Mouse (Mus musculus) kidney, postnatal 36 days (tissue): ENCODE measurements around the gene Tmem269.

Experiments used
- DNase-seq, 2 experiments: peaks; one replicate each; pipeline ENCODE4 v3.0.0; 2021 to 2022; ENCODE audit warnings: mixed read lengths in 2 of 2

The Tmem269 gene

GRCm38 (mm10) chr4:119218169-119218568, at the start of gene Tmem269:
Gene Tmem269, minus strand, starts transcription at chr4:119218217.
- no peak for DNase-seq

GRCm38 (mm10) chr4:119266606-119267005, 48.6 kb upstream of the Tmem269 start:
- DNase-seq, result no peak

GRCm38 (mm10) chr4:119263459-119263858, 45.4 kb upstream of the Tmem269 start:
- DNase-seq, result no peak

DNA sequence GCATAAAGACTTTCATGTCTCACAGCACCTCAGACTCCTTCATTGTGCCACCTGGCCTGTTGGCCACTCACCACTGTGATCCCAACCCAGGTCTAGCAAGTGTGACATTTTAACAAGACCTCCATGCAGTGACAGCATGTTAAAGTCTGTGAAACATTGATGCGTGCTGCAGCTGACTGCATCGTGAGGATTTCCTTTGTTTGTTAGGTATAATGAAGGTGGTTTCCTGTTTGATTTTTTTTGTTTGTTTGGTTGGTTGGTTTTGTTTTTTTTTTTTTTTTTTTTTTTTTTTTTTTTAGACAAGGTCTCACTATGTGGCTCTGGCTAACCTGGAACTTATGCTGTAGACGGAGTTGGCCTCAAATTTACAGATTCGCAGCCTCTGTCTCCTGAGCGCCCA, 44.5 kb upstream of the Tmem269 start:
- no peak for DNase-seq

- DNase-seq, result no peak
These were observed 43.2 kb upstream of the Tmem269 start for GRCm38 (mm10) chr4:119261087-119261713.

- peak in 1 of 2 experiments; percentile 35 for DNase-seq
These were observed 41.6 kb upstream of the Tmem269 start for GRCm38 (mm10) chr4:119259344-119260254.

GRCm38 (mm10) chr4:119257083-119257482, 39.1 kb upstream of the Tmem269 start:
- peak in 1 of 2 experiments; percentile 52 for DNase-seq

- DNase-seq, result peak in 1 of 2 experiments; percentile 34
These were observed 37.3 kb upstream of the Tmem269 start, which contains the start of gene Cldn19 for GRCm38 (mm10) chr4:119255351-119255750. Gene Cldn19, plus strand, starts transcription at chr4:119255414.

- peak; percentile 58 to 63 for DNase-seq
These were observed 36.1 kb upstream of the Tmem269 start for GRCm38 (mm10) chr4:119254012-119254618.

- no peak for DNase-seq
These were observed 34.2 kb upstream of the Tmem269 start for GRCm38 (mm10) chr4:119252025-119252808.

DNA sequence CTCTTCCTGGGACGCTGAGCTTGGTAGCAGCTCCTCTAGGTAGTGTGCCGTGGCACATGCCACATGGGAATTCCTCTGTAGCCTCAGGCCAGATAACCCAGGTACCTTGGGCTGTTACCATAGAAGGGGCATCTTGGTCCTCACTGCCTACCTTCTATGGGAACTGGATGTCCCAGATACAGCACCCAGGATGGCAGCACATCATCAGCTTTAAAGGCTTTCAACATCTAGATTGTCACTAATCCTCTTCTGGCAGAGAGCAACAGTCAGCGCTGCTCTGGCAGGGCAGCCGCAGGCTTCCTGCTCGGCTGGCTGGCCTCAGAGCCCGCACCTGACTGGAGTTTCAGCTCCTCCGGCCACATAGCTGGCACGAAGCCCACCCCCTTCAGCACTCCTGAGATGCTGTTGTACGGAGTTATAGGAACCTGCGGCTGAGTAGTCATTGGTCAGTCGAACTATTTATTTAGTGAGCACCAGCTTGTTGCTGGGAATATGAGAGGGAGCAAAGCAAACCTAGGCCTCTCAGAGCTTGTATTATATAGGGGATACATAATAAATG, 30.5 kb upstream of the Tmem269 start:
- DNase-seq, result peak in 1 of 2 experiments; percentile 60

GRCm38 (mm10) chr4:119247462-119248235, 29.6 kb upstream of the Tmem269 start:
- DNase-seq, result peak; percentile 80 to 94

- no peak for DNase-seq
These were observed 28.7 kb upstream of the Tmem269 start for GRCm38 (mm10) chr4:119246688-119247225.

- no peak for DNase-seq
These were observed 27.9 kb upstream of the Tmem269 start for GRCm38 (mm10) chr4:119245961-119246360.

GRCm38 (mm10) chr4:119245556-119245955, 27.5 kb upstream of the Tmem269 start:
- DNase-seq, result peak in 1 of 2 experiments; percentile 56

- DNase-seq, result no peak
These were observed 26.6 kb upstream of the Tmem269 start for GRCm38 (mm10) chr4:119244468-119245240.

- peak in 1 of 2 experiments; percentile 51 for DNase-seq
These were observed 24.6 kb upstream of the Tmem269 start for GRCm38 (mm10) chr4:119242571-119242970.

- DNase-seq, result peak in 1 of 2 experiments; percentile 72
These were observed 23.6 kb upstream of the Tmem269 start for GRCm38 (mm10) chr4:119241664-119242063.

- peak in 1 of 2 experiments; percentile 39 for DNase-seq
These were observed 21.2 kb upstream of the Tmem269 start for GRCm38 (mm10) chr4:119239181-119239682.

- DNase-seq, result no peak
These were observed 20.6 kb upstream of the Tmem269 start for GRCm38 (mm10) chr4:119238661-119239060.
